Mouse (Mus musculus) heart, embryonic 14.5 days (tissue): ENCODE data around the gene 9430015G10Rik. TPM values are rescaled to one million over a fixed set of nuclear protein-coding genes. Genes with fewer than 3 reads are reported as not detected.

Experiments
- ATAC-seq: fragments of 200-750 bp; cut with Nextera tagmentation; 2 replicates; pipeline ENCODE4 v1.8.0; 2017; ENCODE audit warnings: low read depth, moderate TSS enrichment; ENCODE audit not compliant: insufficient number of reproducible peaks, insufficient read depth, low FRiP score
- H3K27ac ChIP-seq, 2 experiments: fragments of 200-500 bp in 1 of 2; fragments of 300-500 bp in 1 of 2; sonication (generic) in 1 of 2; replicated peaks in 1 of 2; 2 replicates each; pipeline ENCODE4 v1.5.1; 2012 to 2014; ENCODE audit warnings: low read depth in 2 of 2, low read length in 2 of 2, control low read depth in 1 of 2, mild to moderate bottlenecking in 1 of 2, mixed read lengths in 1 of 2; ENCODE audit not compliant: control insufficient read depth in 1 of 2, insufficient read depth in 1 of 2
- H3K27me3 ChIP-seq: fragments of 300-500 bp; sonication (generic); 2 replicates; pipeline ENCODE4 v1.6.1; 2014; ENCODE audit warnings: mild to moderate bottlenecking, low read length, control low read depth; ENCODE audit not compliant: control insufficient read depth, insufficient read depth
- H3K36me3 ChIP-seq: fragments of 300-500 bp; sonication (generic); 2 replicates; pipeline ENCODE4 v1.6.1; 2014; ENCODE audit warnings: mild to moderate bottlenecking, control low read depth, low read length, mixed read lengths; ENCODE audit not compliant: control insufficient read depth, insufficient read depth
- H3K4me1 ChIP-seq, 2 experiments: fragments of 200-500 bp in 1 of 2; fragments of 300-500 bp in 1 of 2; sonication (generic) in 1 of 2; 2 replicates each; pipeline ENCODE4 v1.6.1; 2012 to 2014; ENCODE audit warnings: low read length in 2 of 2, control low read depth in 1 of 2, mixed read lengths in 1 of 2; ENCODE audit not compliant: control insufficient read depth in 2 of 2, insufficient read depth in 2 of 2
- H3K4me2 ChIP-seq: fragments of 300-500 bp; sonication (generic); 2 replicates; pipeline ENCODE4 v1.6.1; 2014; ENCODE audit warnings: mild to moderate bottlenecking, low read length
- H3K4me3 ChIP-seq, 2 experiments: fragments of 200-500 bp in 1 of 2; fragments of 300-500 bp in 1 of 2; sonication (generic) in 1 of 2; 2 replicates each; pipeline ENCODE4 v1.5.1; 2012 to 2014; ENCODE audit warnings: low read length in 2 of 2, mild to moderate bottlenecking in 2 of 2, control low read depth in 1 of 2, low read depth in 1 of 2, moderate library complexity in 1 of 2; ENCODE audit not compliant: control insufficient read depth in 1 of 2, insufficient read depth in 1 of 2
- H3K9ac ChIP-seq: fragments of 300-500 bp; sonication (generic); 2 replicates; pipeline ENCODE4 v1.6.1; 2014; ENCODE audit warnings: mild to moderate bottlenecking, low read length
- H3K9me3 ChIP-seq: fragments of 300-500 bp; sonication (generic); 2 replicates; pipeline ENCODE4 v1.6.1; 2016; ENCODE audit warnings: low read length, control low read depth; ENCODE audit not compliant: control insufficient read depth
- WGBS: fragments of 180-500 bp; shearing (Covaris S2); extraction: QIAGEN DNeasy Blood & Tissue Kit; methylation state at CpG from one replicate; pipeline ENCODE4 v1.1.7; 2014; 5-methylcytosine and 5-hydroxymethylcytosine counted together
- polyA plus RNA-seq: library from polyadenylated mRNA; unstranded; fragments of >200 nt; fragmentation: Nextera tagmentation; extraction: Ambion mirVana; gene quantifications from 2 replicates; pipeline ENCODE4 v1.2.1, GENCODE M21; 2014

The 9430015G10Rik gene
- polyA plus RNA-seq, 1 experiment from 2014 or later: 12.0 TPM

DNA sequence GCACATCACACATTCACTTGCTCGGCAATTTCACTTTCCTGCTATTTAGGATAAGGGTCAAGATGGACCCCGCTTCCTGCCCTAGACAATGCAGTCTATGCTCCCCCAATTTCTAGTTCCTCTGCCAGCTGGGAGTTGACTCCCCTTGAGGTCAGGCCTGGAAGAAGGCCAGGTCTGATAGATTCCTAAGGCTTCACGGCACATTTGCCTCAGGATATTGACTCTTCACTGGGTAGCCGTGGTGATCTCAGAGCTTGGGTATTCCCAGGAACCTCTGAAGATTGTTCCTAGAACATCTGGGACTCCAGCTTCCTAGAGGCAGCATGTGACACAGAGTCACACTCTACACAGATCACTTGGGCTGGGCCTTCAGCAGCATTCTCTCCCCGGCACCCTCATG, 19.0 kb downstream of the 9430015G10Rik start:
- no peak overlapping the region for H3K27ac ChIP-seq
- no peak for ATAC-seq

GRCm38 (mm10) chr4:156130436-156130835, 20.7 kb downstream of the 9430015G10Rik start, which contains the start of gene Rnf223:
Rnf223 (plus strand) TSS chr4:156130513.
- Histone ChIP-seq H3K4me3 (no peak within 1 kb of the TSS), H3K27me3 (no peaks in the 10 kb centered on the region), H3K4me2 (no peak within 1 kb of the TSS), H3K4me1 (no peaks in the 10 kb centered on the region; a peak in 1 of 4 replicates), H3K27ac (no peak within 1 kb of the TSS), H3K9ac (no peak within 1 kb of the TSS), H3K9me3 (no peaks in the 10 kb centered on the region), H3K36me3 (peaks cover 13% of the 10 kb centered on the region)
- WGBS: 78% methylated on average over 15 of the region's 15 CpGs
- ATAC-seq: no peak; the same call in 1 of the 2 replicates

More for the DNA sequence above, 19.0 kb downstream of the 9430015G10Rik start:
- Histone ChIP-seq H3K4me3 (no peak overlapping the region), H3K4me1 (no peaks in the 10 kb centered on the region; a peak in 1 of 4 replicates), H3K9ac (no peak overlapping the region), H3K27me3 (no peaks in the 10 kb centered on the region), H3K9me3 (no peaks in the 10 kb centered on the region), H3K4me2 (no peak overlapping the region), H3K36me3 (peaks cover 29% of the 10 kb centered on the region)
- WGBS: 73% methylated on average over 5 of the region's 5 CpGs

DNA sequence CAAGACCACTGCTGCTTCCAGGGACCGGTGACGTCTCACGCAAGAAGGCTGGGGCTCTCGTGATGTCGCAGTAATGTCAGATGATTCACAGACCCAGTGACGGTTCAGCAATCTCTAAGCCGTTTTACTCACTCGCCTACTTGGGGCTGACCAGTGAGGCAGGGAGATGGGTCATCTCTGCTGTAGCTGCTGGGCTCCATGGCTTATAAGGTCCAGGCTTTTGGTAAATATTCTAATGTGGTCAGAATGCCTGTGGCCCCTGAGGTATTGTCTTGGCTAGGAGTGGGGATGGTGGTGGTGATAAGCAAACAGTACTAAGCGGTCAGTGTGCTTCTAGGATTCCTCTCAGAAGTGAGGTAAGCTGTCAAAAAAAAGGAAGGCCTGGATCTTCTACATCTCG, 21.2 kb downstream of the 9430015G10Rik start:
- H3K27me3 ChIP-seq: no peaks in the 10 kb centered on the region
- no peak overlapping the region for H3K4me2 ChIP-seq
- no peak overlapping the region for H3K9ac ChIP-seq
- H3K9me3 ChIP-seq: no peaks in the 10 kb centered on the region
- no peak for ATAC-seq
- 66% methylated on average over 10 of the region's 10 CpGs for WGBS
- no peak overlapping the region for H3K4me3 ChIP-seq
- peaks cover 8% of the 10 kb centered on the region for H3K36me3 ChIP-seq
- H3K4me1 ChIP-seq: no peaks in the 10 kb centered on the region; a peak in 1 of 4 replicates
- no peak overlapping the region for H3K27ac ChIP-seq

- H3K4me3 ChIP-seq: no peak overlapping the region
- WGBS: 73% methylated on average over 5 of the region's 5 CpGs
- H3K36me3 ChIP-seq: no peaks in the 10 kb centered on the region
- H3K9ac ChIP-seq: no peak overlapping the region
- no peaks in the 10 kb centered on the region for H3K9me3 ChIP-seq
- H3K4me1 ChIP-seq: no peaks in the 10 kb centered on the region; a peak in 1 of 4 replicates
- ATAC-seq: no peak
- H3K4me2 ChIP-seq: no peak overlapping the region
- H3K27ac ChIP-seq: no peak overlapping the region
- H3K27me3 ChIP-seq: no peaks in the 10 kb centered on the region
These were observed 23.6 kb downstream of the 9430015G10Rik start for GRCm38 (mm10) chr4:156133334-156133733.

DNA sequence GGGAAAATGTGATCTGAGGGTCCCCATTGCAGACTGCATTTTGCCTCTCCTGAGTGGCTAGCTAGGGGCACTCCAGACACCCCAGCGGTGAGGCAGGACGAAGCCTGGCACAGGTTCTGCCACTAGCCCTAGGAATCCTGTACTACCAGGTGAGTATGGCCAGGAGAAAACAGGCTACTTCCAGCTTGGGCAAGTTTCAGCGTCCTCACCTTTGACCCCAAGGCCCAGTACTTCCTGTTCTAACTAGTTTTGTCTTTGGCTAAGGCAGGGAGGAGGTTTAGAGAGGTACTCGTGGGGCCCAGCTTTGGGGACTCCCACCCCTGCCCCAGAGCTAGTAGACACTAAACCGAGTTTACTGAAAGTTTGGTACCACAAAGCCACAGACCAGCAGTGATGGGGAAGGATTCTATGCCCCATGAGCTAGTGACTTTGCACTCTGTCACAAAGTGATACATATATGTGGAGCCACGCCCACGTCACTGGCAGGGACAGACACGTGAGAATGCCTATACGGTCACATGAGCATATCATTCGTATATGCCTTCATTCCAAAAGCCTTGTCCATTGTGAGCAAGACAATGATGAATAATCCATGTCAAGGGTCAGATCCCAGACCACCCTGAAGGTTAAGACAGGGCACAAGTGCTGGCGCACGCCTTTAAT, 24.3 kb downstream of the 9430015G10Rik start:
- ATAC-seq: no peak
- WGBS: 80% methylated on average over 12 of the region's 12 CpGs
- Histone ChIP-seq H3K9ac (no peak overlapping the region), H3K4me3 (no peak overlapping the region), H3K4me2 (no peak overlapping the region), H3K9me3 (0 out of 2 replicates have a peak, but pooled peaks cover 4% of the 10 kb centered on the region), H3K36me3 (no peaks in the 10 kb centered on the region), H3K27me3 (no peaks in the 10 kb centered on the region), H3K27ac (no peak overlapping the region), H3K4me1 (no peaks in the 10 kb centered on the region; a peak in 1 of 4 replicates)

DNA sequence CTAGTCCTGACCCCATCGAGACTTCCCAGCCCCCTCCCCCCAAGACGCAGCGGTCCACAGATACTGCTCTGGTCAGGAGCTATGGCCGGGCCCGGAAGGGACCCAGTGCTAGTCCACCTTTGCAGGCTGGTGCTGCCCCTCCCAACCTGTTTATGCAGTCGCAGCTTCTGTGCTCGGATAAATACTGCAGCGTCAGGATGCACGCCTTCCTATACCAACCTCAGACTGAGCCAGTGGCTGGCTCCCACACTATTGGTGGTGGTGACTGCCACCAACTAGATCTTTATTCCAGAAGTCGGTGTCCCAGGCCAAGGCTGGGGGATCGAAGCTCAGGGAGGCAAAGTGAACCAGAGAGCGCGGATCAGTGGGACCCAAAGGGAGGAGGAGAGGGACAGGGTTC, 25.3 kb downstream of the 9430015G10Rik start:
- no peak for ATAC-seq
- peaks cover 7% of the 10 kb centered on the region; the same call in 1 of the 2 replicates for H3K9me3 ChIP-seq
- 89% methylated on average over 13 of the region's 13 CpGs for WGBS

GRCm38 (mm10) chr4:156135801-156136200, 26.0 kb downstream of the 9430015G10Rik start:
- ATAC-seq: no peak
- H3K27me3 ChIP-seq: no peaks in the 10 kb centered on the region
- 90% methylated on average over 14 of the region's 14 CpGs for WGBS
- H3K4me2 ChIP-seq: no peak overlapping the region
- H3K9me3 ChIP-seq: peaks cover 7% of the 10 kb centered on the region; the same call in 1 of the 2 replicates
- no peaks in the 10 kb centered on the region for H3K36me3 ChIP-seq
- no peaks in the 10 kb centered on the region; a peak in 1 of 4 replicates for H3K4me1 ChIP-seq
- no peak overlapping the region for H3K4me3 ChIP-seq
- no peak overlapping the region for H3K9ac ChIP-seq
- H3K27ac ChIP-seq: no peak overlapping the region

More for the DNA sequence above, 25.3 kb downstream of the 9430015G10Rik start:
- H3K36me3 ChIP-seq: no peaks in the 10 kb centered on the region
- no peak overlapping the region for H3K4me3 ChIP-seq
- H3K9ac ChIP-seq: no peak overlapping the region
- H3K27me3 ChIP-seq: no peaks in the 10 kb centered on the region
- no peak overlapping the region for H3K27ac ChIP-seq
- no peak overlapping the region for H3K4me2 ChIP-seq
- no peaks in the 10 kb centered on the region; a peak in 1 of 4 replicates for H3K4me1 ChIP-seq
